Mouse (Mus musculus) heart, embryonic 12.5 days (tissue): ENCODE measurements around the gene Olfr510. TPM values are rescaled to one million over a fixed set of nuclear protein-coding genes. Genes with fewer than 3 reads are reported as not detected.
"Not testable (repeated sequence)": the region's sequence is repeated elsewhere in the genome, so short reads cannot be mapped to it uniquely, and the experiment has no call there.

ENCODE experiments used
- ATAC-seq: fragments of 200-750 bp; cut with Nextera tagmentation; 2 replicates; pipeline ENCODE4 v1.8.0; 2017; ENCODE audit warnings: moderate TSS enrichment, moderate library complexity; ENCODE audit not compliant: insufficient number of reproducible peaks, low FRiP score
- H3K27ac ChIP-seq: fragments of 300-500 bp; sonication (generic); 2 replicates; pipeline ENCODE4 v1.5.1; 2016; ENCODE audit warnings: mild to moderate bottlenecking, moderate library complexity; ENCODE audit not compliant: poor library complexity, severe bottlenecking
- H3K27me3 ChIP-seq: fragments of 300-500 bp; sonication (generic); replicated peaks from 2 replicates; pipeline ENCODE4 v1.6.1; 2016; ENCODE audit warnings: mild to moderate bottlenecking, moderate library complexity
- H3K36me3 ChIP-seq: fragments of 300-500 bp; sonication (generic); 2 replicates; pipeline ENCODE4 v1.6.1; 2016; ENCODE audit warnings: mild to moderate bottlenecking, moderate library complexity
- H3K4me1 ChIP-seq: fragments of 300-500 bp; sonication (generic); replicated peaks from 2 replicates; pipeline ENCODE4 v1.6.1; 2016; ENCODE audit warnings: mild to moderate bottlenecking
- H3K4me2 ChIP-seq: fragments of 300-500 bp; sonication (generic); 2 replicates; pipeline ENCODE4 v1.6.1; 2016; ENCODE audit warnings: mild to moderate bottlenecking, moderate library complexity
- H3K4me3 ChIP-seq: fragments of 300-500 bp; sonication (generic); 2 replicates; pipeline ENCODE4 v1.5.1; 2016; ENCODE audit warnings: mild to moderate bottlenecking
- H3K9ac ChIP-seq: fragments of 300-500 bp; sonication (generic); 2 replicates; pipeline ENCODE4 v1.6.1; 2016; ENCODE audit warnings: mild to moderate bottlenecking, moderate library complexity
- H3K9me3 ChIP-seq: fragments of 300-500 bp; sonication (generic); replicated peaks from 2 replicates; pipeline ENCODE4 v1.6.1; 2016; ENCODE audit warnings: mild to moderate bottlenecking, moderate library complexity
- WGBS: fragments of 180-500 bp; shearing (Covaris S2); methylation state at CpG from one replicate; pipeline ENCODE4 v1.1.7; 2016; 5-methylcytosine and 5-hydroxymethylcytosine counted together
- polyA plus RNA-seq: library from polyadenylated mRNA; unstranded; fragments of >200 nt; fragmentation: Nextera tagmentation; extraction: Ambion mirVana; gene quantifications from 2 replicates; pipeline ENCODE4 v1.2.1, GENCODE M21; 2016

Olfr510 gene
- polyA plus RNA-seq, result not detected in 2 replicates

DNA sequence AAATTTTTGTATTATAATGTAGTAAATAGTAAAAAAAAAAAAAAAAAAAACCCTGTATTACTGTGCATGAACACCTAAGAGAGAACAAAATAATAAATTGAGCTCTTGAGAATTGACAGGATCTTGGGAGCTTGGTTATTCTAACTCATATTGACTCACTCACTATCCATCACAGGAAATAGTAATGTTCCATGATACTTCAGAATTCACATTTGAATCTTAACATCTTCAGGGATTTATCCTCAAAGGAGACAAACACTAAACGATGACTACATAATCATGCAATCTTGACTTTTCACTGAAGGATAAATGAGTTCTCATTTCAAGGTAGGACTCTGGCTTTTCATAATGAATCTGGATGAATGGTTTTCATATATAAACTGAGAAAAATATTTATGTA, at the start of gene Olfr510:
Gene Olfr510 (plus strand): TSS at position 301 of the 400 bp plus-strand sequence.
- no peaks in the 10 kb centered on the region for H3K36me3 ChIP-seq
- no peaks in the 10 kb centered on the region for H3K27me3 ChIP-seq
- 73% methylated on average over 1 of the region's 1 CpGs for WGBS
- H3K27ac ChIP-seq, result no peak within 1 kb of the TSS
- 0 out of 2 replicates have a peak, but pooled peaks cover 5% of the 10 kb centered on the region for H3K9me3 ChIP-seq
- no peak within 1 kb of the TSS for H3K4me2 ChIP-seq
- H3K9ac ChIP-seq, result no peak within 1 kb of the TSS
- no peak for ATAC-seq
- H3K4me3 ChIP-seq, result no peak within 1 kb of the TSS
- H3K4me1 ChIP-seq, result no peaks in the 10 kb centered on the region

DNA sequence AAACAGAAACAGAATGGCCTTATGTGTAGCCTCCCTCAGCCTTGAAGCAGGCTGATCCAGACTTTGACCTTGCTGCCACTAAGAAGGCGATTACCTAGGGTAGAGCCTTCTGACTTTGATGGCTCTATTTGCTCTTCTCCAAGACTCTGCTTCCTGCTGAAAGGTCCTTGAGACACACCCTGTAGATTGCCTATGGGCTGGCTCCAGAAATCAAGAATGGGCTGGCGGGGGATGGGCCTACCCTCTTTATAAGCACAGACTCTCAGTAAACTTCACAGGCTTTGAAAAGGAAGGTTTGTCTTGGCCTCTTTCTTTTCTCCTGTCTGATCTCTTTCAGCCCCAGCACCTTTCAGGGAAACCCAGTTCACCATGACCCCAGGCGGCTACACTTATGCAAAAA, 49.4 kb upstream of the Olfr510 start:
- not testable (repeated sequence) for H3K27me3 ChIP-seq, H3K36me3 ChIP-seq, H3K4me1 ChIP-seq, H3K4me2 ChIP-seq, H3K4me3 ChIP-seq, ATAC-seq, H3K27ac ChIP-seq, H3K9ac ChIP-seq, H3K9me3 ChIP-seq
- 54% methylated on average over 3 of the region's 3 CpGs for WGBS

- ATAC-seq, result no peak
- Histone ChIP-seq H3K36me3 (no peaks in the 10 kb centered on the region), H3K9ac (no peak within 1 kb of the TSS), H3K4me3 (no peak within 1 kb of the TSS), H3K9me3 (0 out of 2 replicates have a peak, but pooled peaks cover 3% of the 10 kb centered on the region), H3K4me1 (no peaks in the 10 kb centered on the region), H3K27ac (no peak within 1 kb of the TSS), H3K4me2 (no peak within 1 kb of the TSS), H3K27me3 (no peaks in the 10 kb centered on the region)
- WGBS, result 67% methylated on average over 2 of the region's 2 CpGs
These were observed 44.7 kb upstream of the Olfr510 start, which contains the start of gene Olfr507 for GRCm38 (mm10) chr7:108621514-108621913. Gene Olfr507 (plus strand): TSS chr7:108621814.

- no peak for ATAC-seq
- Histone ChIP-seq H3K27ac (no peak within 1 kb of the TSS), H3K9ac (no peak within 1 kb of the TSS), H3K4me3 (no peak within 1 kb of the TSS), H3K4me1 (no peaks in the 10 kb centered on the region), H3K4me2 (no peak within 1 kb of the TSS), H3K9me3 (0 out of 2 replicates have a peak, but pooled peaks cover 3% of the 10 kb centered on the region), H3K36me3 (no peaks in the 10 kb centered on the region), H3K27me3 (no peaks in the 10 kb centered on the region)
- 73% methylated on average over 3 of the region's 3 CpGs for WGBS
These were observed 36.5 kb upstream of the Olfr510 start, which contains the start of gene Olfr508 for GRCm38 (mm10) chr7:108629694-108630093. Gene Olfr508 (plus strand): TSS chr7:108629994.

DNA sequence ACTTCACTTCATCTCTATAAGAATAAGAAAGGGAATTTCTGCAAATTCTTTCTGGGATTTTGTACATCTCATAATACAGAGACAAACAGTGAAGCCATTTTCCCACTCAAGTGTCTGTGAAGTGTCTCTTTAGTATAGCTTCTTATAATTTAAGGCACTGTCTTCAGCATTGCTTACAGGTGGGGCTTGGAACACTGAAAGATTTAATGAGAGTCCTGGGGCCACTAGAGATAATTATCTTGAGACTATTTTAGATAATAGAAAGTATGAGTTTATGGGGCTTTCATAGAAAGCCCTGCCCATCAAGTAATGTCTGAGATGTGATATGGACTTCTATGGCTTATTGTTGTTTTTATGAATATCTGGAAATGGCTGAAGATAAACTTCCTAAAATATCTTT, 14.4 kb upstream of the Olfr510 start, which contains the start of gene Olfr509:
Gene Olfr509 (minus strand): TSS at position 101 of the 400 bp plus-strand sequence.
- H3K36me3 ChIP-seq, result no peaks in the 10 kb centered on the region
- H3K4me1 ChIP-seq, result no peaks in the 10 kb centered on the region
- H3K4me2 ChIP-seq, result no peak within 1 kb of the TSS
- H3K27me3 ChIP-seq, result no peaks in the 10 kb centered on the region
- no peak within 1 kb of the TSS for H3K4me3 ChIP-seq
- H3K27ac ChIP-seq, result no peak within 1 kb of the TSS
- H3K9me3 ChIP-seq, result 0 out of 2 replicates have a peak, but pooled peaks cover 2% of the 10 kb centered on the region
- no peak within 1 kb of the TSS for H3K9ac ChIP-seq
- ATAC-seq, result no peak

GRCm38 (mm10) chr7:108662419-108662818, 3.8 kb upstream of the Olfr510 start:
- H3K9me3 ChIP-seq, result 0 out of 2 replicates have a peak, but pooled peaks cover 4% of the 10 kb centered on the region
- H3K36me3 ChIP-seq, result no peaks in the 10 kb centered on the region
- no peak overlapping the region for H3K4me2 ChIP-seq
- H3K9ac ChIP-seq, result no peak overlapping the region
- no peak overlapping the region for H3K27ac ChIP-seq
- 68% methylated on average over 3 of the region's 3 CpGs for WGBS
- no peak for ATAC-seq
- no peaks in the 10 kb centered on the region for H3K4me1 ChIP-seq
- no peaks in the 10 kb centered on the region for H3K27me3 ChIP-seq
- no peak overlapping the region for H3K4me3 ChIP-seq

- 78% methylated on average over 1 of the region's 1 CpGs for WGBS
- H3K9me3 ChIP-seq, result 0 out of 2 replicates have a peak, but pooled peaks cover 13% of the 10 kb centered on the region
- no peak overlapping the region for H3K9ac ChIP-seq
- no peaks in the 10 kb centered on the region for H3K36me3 ChIP-seq
- H3K27me3 ChIP-seq, result no peaks in the 10 kb centered on the region
- no peak overlapping the region for H3K27ac ChIP-seq
- H3K4me1 ChIP-seq, result no peaks in the 10 kb centered on the region
- no peak overlapping the region for H3K4me3 ChIP-seq
- ATAC-seq, result no peak
- no peak overlapping the region for H3K4me2 ChIP-seq
These were observed 4.8 kb downstream of the Olfr510 start for GRCm38 (mm10) chr7:108671058-108671457.

DNA sequence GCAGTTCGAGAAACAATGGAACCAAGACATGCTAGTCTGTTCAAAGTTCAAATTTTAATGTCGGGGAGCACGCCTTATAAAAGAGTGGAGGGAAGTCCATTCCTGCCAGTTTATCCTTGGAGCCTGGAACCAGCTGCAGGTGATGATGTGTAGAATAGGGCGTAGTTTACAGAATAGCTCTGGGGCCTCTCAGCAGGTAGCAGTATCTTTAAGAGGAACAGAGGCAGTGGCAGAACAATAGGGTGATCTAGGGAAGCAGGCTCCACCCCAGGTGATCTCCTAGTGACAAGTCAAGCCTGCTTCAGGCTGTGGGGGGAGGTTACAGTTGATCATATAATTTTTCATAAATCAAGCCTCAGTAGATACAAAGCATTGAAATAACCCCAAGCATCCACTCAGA, 12.7 kb downstream of the Olfr510 start:
- no peak for ATAC-seq
- Histone ChIP-seq H3K9ac (no peak overlapping the region), H3K27ac (no peak overlapping the region), H3K4me3 (no peak overlapping the region), H3K27me3 (no peaks in the 10 kb centered on the region), H3K4me2 (no peak overlapping the region), H3K4me1 (no peaks in the 10 kb centered on the region), H3K9me3 (peaks cover 14% of the 10 kb centered on the region), H3K36me3 (no peaks in the 10 kb centered on the region)
- WGBS, result 81% methylated on average over 4 of the region's 4 CpGs

- H3K9ac ChIP-seq, result no peak within 1 kb of the TSS
- no peaks in the 10 kb centered on the region for H3K4me1 ChIP-seq
- no peak within 1 kb of the TSS for H3K27ac ChIP-seq
- H3K4me3 ChIP-seq, result no peak within 1 kb of the TSS
- no peaks in the 10 kb centered on the region for H3K36me3 ChIP-seq
- peaks cover 3% of the 10 kb centered on the region; the same call in 1 of the 2 replicates for H3K9me3 ChIP-seq
- no peak within 1 kb of the TSS for H3K4me2 ChIP-seq
- H3K27me3 ChIP-seq, result no peaks in the 10 kb centered on the region
- no peak for ATAC-seq
These were observed 46.8 kb downstream of the Olfr510 start, which contains the start of gene Olfr512 for GRCm38 (mm10) chr7:108713020-108713419. Gene Olfr512 (plus strand): TSS chr7:108713320.

Other genes with a start within 250 kb of the Olfr510 start
- not detected in 2 replicates for gene Olfr497, start 246.0 kb upstream of the Olfr510 start, polyA plus RNA-seq
- not detected in 2 replicates for gene Olfr498, start 201.1 kb upstream of the Olfr510 start, polyA plus RNA-seq
- not detected in 2 replicates for gene Olfr502, start 141.4 kb upstream of the Olfr510 start, polyA plus RNA-seq
- not detected in 2 replicates for gene Olfr503, start 121.9 kb upstream of the Olfr510 start, polyA plus RNA-seq
- not detected in 2 replicates for gene Olfr504, start 100.6 kb upstream of the Olfr510 start, polyA plus RNA-seq
- gene Olfr506, start 55.6 kb upstream of the Olfr510 start, polyA plus RNA-seq, result 0.05 TPM in 1 of 2 replicates, not detected in the other
- not detected in 2 replicates for gene Olfr507, start 44.6 kb upstream of the Olfr510 start, polyA plus RNA-seq
- gene Olfr508, start 36.4 kb upstream of the Olfr510 start, polyA plus RNA-seq, result not detected in 2 replicates
- gene Olfr509, start 14.5 kb upstream of the Olfr510 start, polyA plus RNA-seq, result not detected in 2 replicates
- not detected in 2 replicates for gene Olfr512, start 46.9 kb downstream of the Olfr510 start, polyA plus RNA-seq
- gene Olfr513, start 84.6 kb downstream of the Olfr510 start, polyA plus RNA-seq, result not detected in 2 replicates
- not detected in 2 replicates for gene Olfr514, start 159.6 kb downstream of the Olfr510 start, polyA plus RNA-seq
- gene Olfr516, start 184.1 kb downstream of the Olfr510 start, polyA plus RNA-seq, result not detected in 2 replicates
- gene Olfr517, start 206.0 kb downstream of the Olfr510 start, polyA plus RNA-seq, result not detected in 2 replicates
- gene Olfr518, start 218.6 kb downstream of the Olfr510 start, polyA plus RNA-seq, result not detected in 2 replicates
- gene Olfr519, start 228.0 kb downstream of the Olfr510 start, polyA plus RNA-seq, result not detected in 2 replicates